23 mouse cellular contexts compared by ENCODE assay signal in genomic region chr4:120027671-120028070, GRCm38 (mm10). TPM values are rescaled to one million over a fixed set of nuclear protein-coding genes. Genes with fewer than 3 reads are reported as not detected.
"Had no signal": no experiment of that assay in that cellular context is flagged by ENCODE, and none has a peak within 500 bp of the region (broad histone marks: within the 10 kb centered on the region; RNA-seq: fewer than 3 reads in every experiment).

No protein-coding gene starts in this region.

- H3K4me3 ChIP-seq: lung, embryonic 15.5 days; megakaryocyte, embryonic 14.5 days; midbrain, embryonic 13.5 days; midbrain, embryonic 15.5 days; neural tube, embryonic 12.5 days; stomach, embryonic 15.5 days had no signal

- H3K4me2 ChIP-seq: lung, embryonic 15.5 days; midbrain, embryonic 11.5 days; midbrain, embryonic 13.5 days; midbrain, embryonic 15.5 days; neural tube, embryonic 12.5 days; stomach, embryonic 15.5 days had no signal

- H3K27ac ChIP-seq: lung, embryonic 15.5 days; macrophage; midbrain, embryonic 13.5 days; midbrain, embryonic 15.5 days; neural tube, embryonic 12.5 days; stomach, embryonic 15.5 days; stomach, postnatal 0 days had no signal

- H3K36me3 ChIP-seq: lung, embryonic 15.5 days; midbrain, embryonic 13.5 days; midbrain, embryonic 15.5 days; neural tube, embryonic 12.5 days; stomach, embryonic 15.5 days had no signal

- DNase-seq: liver, postnatal 0 days; lung, adult 2 months; lung, postnatal 14 days; lung, postnatal 36 days; right cerebral cortex, postnatal 14 days; thymus, adult 2 months; thymus, postnatal 25 days; thymus, postnatal 4 days had no signal

- H3K9me3 ChIP-seq: lung, embryonic 15.5 days; megakaryocyte, embryonic 14.5 days; midbrain, embryonic 13.5 days; midbrain, embryonic 15.5 days; neural tube, embryonic 12.5 days; stomach, embryonic 15.5 days had no signal

- ATAC-seq: liver, postnatal 0 days; lung, postnatal 0 days; midbrain, embryonic 13.5 days; midbrain, embryonic 15.5 days had no signal

- H3K9ac ChIP-seq: liver, postnatal 0 days; lung, embryonic 15.5 days; midbrain, embryonic 13.5 days; midbrain, embryonic 15.5 days; neural tube, embryonic 12.5 days; stomach, embryonic 15.5 days had no signal

- H3K4me1 ChIP-seq: midbrain, embryonic 15.5 days had no signal

RNA-seq across cellular contexts. Expression of gene AL607142.1, which starts 37.1 kb away (rescaled TPM):
- polyA plus RNA-seq: liver, postnatal 0 days; lung, adult 2 months; lung, embryonic 15.5 days; lung, postnatal 0 days; macrophage; midbrain, embryonic 11.5 days; midbrain, embryonic 13.5 days; midbrain, embryonic 15.5 days; midbrain, postnatal 0 days; neural tube, embryonic 12.5 days; neural tube, embryonic 14.5 days; spleen, adult 2 months; stomach, embryonic 15.5 days; stomach, postnatal 0 days; testis, adult 2 months; thymus, adult 2 months; urinary bladder, adult 2 months had no signal
